Mouse (Mus musculus): Measurements from ENCODE around the gene Gm614. TPM values are rescaled to one million over a fixed set of nuclear protein-coding genes. Genes with fewer than 3 reads are reported as not detected.
A peak's percentile ranks its signal among the peaks of the same experiment; 100 is the strongest.

The Gm614 gene
- polyA plus RNA-seq (2015; fragmentation: Nextera tagmentation; extraction: Ambion mirVana) = not detected in 2 replicates

GRCm38 (mm10) chrX:101263892-101264291 is at the start of gene Gm614:
TSS of gene Gm614 (minus strand) at chrX:101263992.
- Histone ChIP-seq H3K9ac (replicated peaks) (no peak within 1 kb of the TSS), H3K4me2 (ENCODE audit: low read depth, low read length) (no peak within 1 kb of the TSS), H3K4me1 (ENCODE audit: insufficient read depth) (peaks cover 4% of the 10 kb centered on the region; the same call in 1 of the 2 replicates), H3K36me3 (replicated peaks; ENCODE audit: insufficient read depth, low read length) (no peaks in the 10 kb centered on the region), H3K27ac (ENCODE audit: low read depth) (no peak within 1 kb of the TSS), H3K4me3 (ENCODE audit: low read depth, low read length) (no peak within 1 kb of the TSS), H3K9me3 (ENCODE audit: low read length) (no peaks in the 10 kb centered on the region), H3K27me3 (ENCODE audit: insufficient read depth, low read length) (no peaks in the 10 kb centered on the region)
- DNase-seq (no peak), ATAC-seq (no peak)
- no peak for TF ChIP-seq EP300 (IDR thresholded peaks at IDR 0.05; ENCODE audit: low read depth)
- no peak for TF ChIP-seq CTCF (IDR thresholded peaks at IDR 0.05; ENCODE audit: low read depth)
- WGBS (ENCODE audit: insufficient replicate concordance) = 57% methylated on average over 1 of the region's 1 CpGs

GRCm38 (mm10) chrX:101309299-101309698 is 45.5 kb upstream of the Gm614 start:
- peaks cover 6% of the 10 kb centered on the region for H3K27me3 ChIP-seq (ENCODE audit: insufficient read depth, low read length)
- H3K4me1 ChIP-seq (ENCODE audit: insufficient read depth) = no peaks in the 10 kb centered on the region
- no peaks in the 10 kb centered on the region for H3K36me3 ChIP-seq (replicated peaks; ENCODE audit: insufficient read depth, low read length)
- no peak overlapping the region for H3K4me3 ChIP-seq (ENCODE audit: low read depth, low read length)
- no peak overlapping the region for H3K4me2 ChIP-seq (ENCODE audit: low read depth, low read length)
- DNase-seq (no peak), ATAC-seq (no peak)
- H3K9ac ChIP-seq (replicated peaks) = no peak overlapping the region
- no peak overlapping the region for H3K27ac ChIP-seq (ENCODE audit: low read depth)
- H3K9me3 ChIP-seq (ENCODE audit: low read length) = no peaks in the 10 kb centered on the region
- TF ChIP-seq EP300 (IDR thresholded peaks at IDR 0.05; ENCODE audit: low read depth) (no peak), CTCF (IDR thresholded peaks at IDR 0.05; ENCODE audit: low read depth) (no peak)
- 89% methylated on average over 5 of the region's 5 CpGs for WGBS (ENCODE audit: insufficient replicate concordance)

GRCm38 (mm10) chrX:101304646-101305045 is 40.9 kb upstream of the Gm614 start:
- H3K36me3 ChIP-seq (replicated peaks; ENCODE audit: insufficient read depth, low read length) = no peaks in the 10 kb centered on the region
- no peak overlapping the region for H3K9ac ChIP-seq (replicated peaks)
- H3K4me1 ChIP-seq (ENCODE audit: insufficient read depth) = no peaks in the 10 kb centered on the region
- no peak overlapping the region for H3K4me2 ChIP-seq (ENCODE audit: low read depth, low read length)
- ATAC-seq = no peak
- DNase-seq = no peak
- no peaks in the 10 kb centered on the region for H3K9me3 ChIP-seq (ENCODE audit: low read length)
- TF ChIP-seq EP300 (IDR thresholded peaks at IDR 0.05; ENCODE audit: low read depth) = no peak
- no peak overlapping the region for H3K27ac ChIP-seq (ENCODE audit: low read depth)
- no peak overlapping the region for H3K4me3 ChIP-seq (ENCODE audit: low read depth, low read length)
- H3K27me3 ChIP-seq (ENCODE audit: insufficient read depth, low read length) = peaks cover 9% of the 10 kb centered on the region; the same call in 1 of the 2 replicates
- 70% methylated on average over 2 of the region's 2 CpGs for WGBS (ENCODE audit: insufficient replicate concordance)

- H3K27me3 ChIP-seq (ENCODE audit: insufficient read depth, low read length) = peaks cover 9% of the 10 kb centered on the region; the same call in 1 of the 2 replicates
- no peaks in the 10 kb centered on the region for H3K9me3 ChIP-seq (ENCODE audit: low read length)
- TF ChIP-seq CTCF (IDR thresholded peaks at IDR 0.05; ENCODE audit: low read depth) = no peak
- no peak for TF ChIP-seq EP300 (IDR thresholded peaks at IDR 0.05; ENCODE audit: low read depth)
Measured at GRCm38 (mm10) chrX:101301654-101302053, 37.9 kb upstream of the Gm614 start.

GRCm38 (mm10) chrX:101300427-101301030 is 36.7 kb upstream of the Gm614 start:
- no peaks in the 10 kb centered on the region for H3K4me1 ChIP-seq (ENCODE audit: insufficient read depth)
- 48% methylated on average over 13 of the region's 13 CpGs for WGBS (ENCODE audit: insufficient replicate concordance)
- ATAC-seq = no peak
- H3K9ac ChIP-seq (replicated peaks) = no peak overlapping the region
- no peaks in the 10 kb centered on the region; the same call in 1 of the 2 replicates for H3K36me3 ChIP-seq (replicated peaks; ENCODE audit: insufficient read depth, low read length)
- no peak overlapping the region for H3K4me2 ChIP-seq (ENCODE audit: low read depth, low read length)
- peaks cover 9% of the 10 kb centered on the region; the same call in 1 of the 2 replicates for H3K27me3 ChIP-seq (ENCODE audit: insufficient read depth, low read length)
- DNase-seq = no peak
- H3K4me3 ChIP-seq (ENCODE audit: low read depth, low read length) = no peak overlapping the region
- no peaks in the 10 kb centered on the region for H3K9me3 ChIP-seq (ENCODE audit: low read length)
- TF ChIP-seq CTCF (IDR thresholded peaks at IDR 0.05; ENCODE audit: low read depth) (no peak), EP300 (IDR thresholded peaks at IDR 0.05; ENCODE audit: low read depth) (no peak)
- no peak overlapping the region for H3K27ac ChIP-seq (ENCODE audit: low read depth)

More at GRCm38 (mm10) chrX:101301654-101302053, 37.9 kb upstream of the Gm614 start:
- Histone ChIP-seq H3K4me1 (ENCODE audit: insufficient read depth) (no peaks in the 10 kb centered on the region), H3K4me3 (ENCODE audit: low read depth, low read length) (no peak overlapping the region), H3K27ac (ENCODE audit: low read depth) (no peak overlapping the region), H3K36me3 (replicated peaks; ENCODE audit: insufficient read depth, low read length) (no peaks in the 10 kb centered on the region; the same call in 1 of the 2 replicates), H3K4me2 (ENCODE audit: low read depth, low read length) (no peak overlapping the region), H3K9ac (replicated peaks) (no peak overlapping the region)
- DNase-seq (no peak), ATAC-seq (no peak)
- 79% methylated on average over 9 of the region's 9 CpGs for WGBS (ENCODE audit: insufficient replicate concordance)

GRCm38 (mm10) chrX:101299473-101300426 is 36.0 kb upstream of the Gm614 start:
- WGBS (ENCODE audit: insufficient replicate concordance) = 48% methylated on average over 13 of the region's 13 CpGs
- H3K4me2 ChIP-seq (ENCODE audit: low read depth, low read length) = peak overlapping the region; percentile 18; the same call in 1 of the 2 replicates
- H3K27ac ChIP-seq (ENCODE audit: low read depth) = no peak overlapping the region
- H3K36me3 ChIP-seq (replicated peaks; ENCODE audit: insufficient read depth, low read length) = no peaks in the 10 kb centered on the region; the same call in 1 of the 2 replicates
- no peaks in the 10 kb centered on the region for H3K9me3 ChIP-seq (ENCODE audit: low read length)
- H3K4me1 ChIP-seq (ENCODE audit: insufficient read depth) = no peaks in the 10 kb centered on the region
- ATAC-seq (no peak), DNase-seq (no peak)
- no peak overlapping the region for H3K4me3 ChIP-seq (ENCODE audit: low read depth, low read length)
- peaks cover 6% of the 10 kb centered on the region; the same call in 1 of the 2 replicates for H3K27me3 ChIP-seq (ENCODE audit: insufficient read depth, low read length)
- TF ChIP-seq EP300 (IDR thresholded peaks at IDR 0.05; ENCODE audit: low read depth) (no peak), CTCF (IDR thresholded peaks at IDR 0.05; ENCODE audit: low read depth) (no peak)
- H3K9ac ChIP-seq (replicated peaks) = no peak overlapping the region

Data from liver, postnatal 0 days (tissue).